18 mouse cellular contexts compared by ENCODE assay signal in genomic region chr2:27653496-27654030, GRCm38 (mm10). TPM values are rescaled to one million over a fixed set of nuclear protein-coding genes. Genes with fewer than 3 reads are reported as not detected.
DNase-seq lines count a peak whose midpoint lies in the region; ATAC-seq and TF ChIP-seq lines count a peak whose summit lies in the region.
"Had no signal": no experiment of that assay in that cellular context is flagged by ENCODE, and none has a peak within 500 bp of the region (broad histone marks: within the 10 kb centered on the region; RNA-seq: fewer than 3 reads in every experiment).

No protein-coding gene starts in this region.

- no peak for ATAC-seq in erythroid progenitor cell, adult 5-6 weeks (replicated peaks; ENCODE audit: low FRiP score, poor library complexity, severe bottlenecking)
- ATAC-seq: hindbrain, postnatal 0 days had no signal

- peak; percentile 65 to 80 for DNase-seq in adrenal gland, adult (ENCODE audit: inconsistent age in 2 of 2, low spot score in 1 of 2)
- no peak for DNase-seq in adrenal gland, postnatal 4 days (ENCODE audit: low spot score in 2 of 2)
- peak; percentile 51 for DNase-seq in kidney, postnatal 10 days
- DNase-seq in kidney, adult 18-20 months = no peak
- DNase-seq in MEL (ENCODE audit: low read depth, low spot score) = peak; percentile 39
- peak; percentile 78 for DNase-seq in adrenal gland, postnatal 25 days
- no peak for DNase-seq in ovary, postnatal 36 days (ENCODE audit: low spot score)
- DNase-seq: cerebellum, adult 2 months; heart, postnatal 10 days; kidney, adult 2 months; midbrain, embryonic 14.5 days; right cerebral cortex, postnatal 14 days had no signal

- no peak overlapping the region for H3K27ac ChIP-seq in MEL (ENCODE audit: control insufficient read depth, low read depth, low read length)
- H3K27ac ChIP-seq: embryonic facial prominence, embryonic 15.5 days; forebrain, embryonic 12.5 days; hindbrain, postnatal 0 days; limb, embryonic 12.5 days; liver, embryonic 14.5 days had no signal

- peaks cover 2 to 5% of the 10 kb centered on the region in 2 experiments; a peak in 2 of 4 replicates for H3K27me3 ChIP-seq in MEL (ENCODE audit: control insufficient read depth in 1 of 2, insufficient read depth in 2 of 2, low read length in 2 of 2)
- H3K27me3 ChIP-seq: embryonic facial prominence, embryonic 15.5 days; limb, embryonic 12.5 days had no signal

- H3K36me3 ChIP-seq in MEL (ENCODE audit: control insufficient read depth in 1 of 2, insufficient read depth in 2 of 2, low read length in 2 of 2) = peaks cover 0 to 10% of the 10 kb centered on the region in 2 experiments; a peak in 2 of 4 replicates
- H3K36me3 ChIP-seq: embryonic facial prominence, embryonic 15.5 days; forebrain, embryonic 12.5 days; limb, embryonic 12.5 days had no signal

- TF ChIP-seq EP300 in MEL (IDR thresholded peaks at IDR 0.05; ENCODE audit: low read depth in 1 of 2, low read length in 2 of 2) = no peak

- no peaks in the 10 kb centered on the region for H3K79me2 ChIP-seq in MEL (ENCODE audit: control insufficient read depth, insufficient read depth, low read length, poor library complexity)

- H3K9ac ChIP-seq in MEL (ENCODE audit: control insufficient read depth, low read depth, low read length, poor library complexity, severe bottlenecking) = no peak overlapping the region
- H3K9ac ChIP-seq: embryonic facial prominence, embryonic 15.5 days; forebrain, embryonic 12.5 days; limb, embryonic 12.5 days; liver, embryonic 14.5 days had no signal

- TF ChIP-seq POLR2A in MEL (IDR thresholded peaks at IDR 0.05; ENCODE audit: control insufficient read depth in 1 of 2, insufficient read depth in 1 of 2, low read depth in 1 of 2, low read length in 2 of 2, poor library complexity in 1 of 2) = no peak

- H3K4me1 ChIP-seq in MEL (ENCODE audit: control insufficient read depth in 1 of 2, insufficient read depth in 2 of 2, low read length in 2 of 2) = peaks cover 3 to 21% of the 10 kb centered on the region in 2 experiments; a peak in 3 of 4 replicates

- H3K4me3 ChIP-seq in MEL (ENCODE audit: control insufficient read depth in 1 of 2, insufficient read depth in 1 of 2, low read depth in 2 of 2, low read length in 2 of 2) = no peak overlapping the region
- H3K4me3 ChIP-seq: embryonic facial prominence, embryonic 15.5 days; forebrain, embryonic 12.5 days; limb, embryonic 12.5 days had no signal

- no peak for TF ChIP-seq RAD21 in MEL (IDR thresholded peaks at IDR 0.05; ENCODE audit: low read depth, low read length)

- H3K9me3 ChIP-seq in MEL (replicated peaks; ENCODE audit: insufficient read depth, low read length) = no peaks in the 10 kb centered on the region
- H3K9me3 ChIP-seq: embryonic facial prominence, embryonic 15.5 days; forebrain, embryonic 12.5 days; limb, embryonic 12.5 days had no signal

- TF ChIP-seq CTCF in MEL (IDR thresholded peaks at IDR 0.05 in 2 of 3, conservative IDR thresholded peaks at IDR 0.05 in 1 of 3; ENCODE audit: control insufficient read depth in 1 of 3, insufficient read depth in 1 of 3, low read depth in 2 of 3, low read length in 3 of 3, poor library complexity in 1 of 3, severe bottlenecking in 1 of 3) = no peak

TF ChIP-seq in MEL, 35 proteins besides CTCF, POLR2A, EP300 and RAD21:
- no peak for TF ChIP-seq BHLHE40 (IDR thresholded peaks at IDR 0.05; ENCODE audit: borderline replicate concordance, low read depth, low read length)
- no peak for TF ChIP-seq E2F4 (IDR thresholded peaks at IDR 0.05; ENCODE audit: borderline replicate concordance, low read depth, low read length)

RNA-seq across cellular contexts. Expression of gene Rxra, which starts 22.7 kb away (rescaled TPM):
- total RNA-seq in adrenal gland, postnatal 4 days (2021) = 10 to 100 TPM; 58.4 to 59.3 TPM
- total RNA-seq in MEL (2012; rRNA removed) = 9.6 and 11.7 TPM in 2 replicates
- polyA plus RNA-seq in MEL (2012; ENCODE audit: insufficient read depth in 1 of 2, insufficient read length in 2 of 2, low read depth in 1 of 2, low replicate concordance in 2 of 2, missing spikeins in 1 of 2) = 10 to 100 TPM in 1 of 2 experiments, not detected in 1; 19.6 TPM
- 47.8 and 51.5 TPM in 2 replicates for total RNA-seq in adrenal gland, postnatal 25 days (2021)
- 1.7 and 2.2 TPM in 2 replicates for total RNA-seq in erythroid progenitor cell, adult 5-6 weeks (2015; ENCODE audit: low replicate concordance)
- total RNA-seq in erythroid progenitor cell, adult 5-6 weeks (2017; ENCODE audit: low replicate concordance) = 1.7 and 3.6 TPM in 2 replicates

Comparison
In these comparisons a context has a peak if more than half of its experiments do, and no peak if none do; other contexts are left out.
1. DNase-seq: peak in adrenal gland, adult (2 of 2), kidney, postnatal 10 days (single experiment), MEL (single experiment) and adrenal gland, postnatal 25 days (single experiment); none in adrenal gland, postnatal 4 days (0 of 2), kidney, adult 18-20 months (single experiment) and ovary, postnatal 36 days (single experiment).